Mouse (Mus musculus) neural tube, embryonic 12.5 days (tissue): Measurements from ENCODE around the gene Mrpl38. TPM values are rescaled to one million over a fixed set of nuclear protein-coding genes. Genes with fewer than 3 reads are reported as not detected.
"Not testable (repeated sequence)": the region's sequence is repeated elsewhere in the genome, so short reads cannot be mapped to it uniquely, and the experiment has no call there.

Source experiments
- ATAC-seq: fragments of 200-750 bp; cut with Nextera tagmentation; 2 replicates; pipeline ENCODE4 v1.8.0; 2017; ENCODE audit warnings: low read depth, mild to moderate bottlenecking, moderate TSS enrichment, moderate library complexity; ENCODE audit not compliant: low FRiP score
- H3K27ac ChIP-seq: fragments of 300-500 bp; sonication (generic); 2 replicates; pipeline ENCODE4 v1.5.1; 2016
- H3K27me3 ChIP-seq: fragments of 300-500 bp; sonication (generic); replicated peaks from 2 replicates; pipeline ENCODE4 v1.6.1; 2016; ENCODE audit warnings: mild to moderate bottlenecking
- H3K36me3 ChIP-seq: fragments of 300-500 bp; sonication (generic); 2 replicates; pipeline ENCODE4 v1.6.1; 2016; ENCODE audit warnings: mild to moderate bottlenecking
- H3K4me1 ChIP-seq: fragments of 300-500 bp; sonication (generic); 2 replicates; pipeline ENCODE4 v1.6.1; 2016
- H3K4me2 ChIP-seq: fragments of 300-500 bp; sonication (generic); replicated peaks from 2 replicates; pipeline ENCODE4 v1.6.1; 2016; ENCODE audit warnings: mild to moderate bottlenecking
- H3K4me3 ChIP-seq: fragments of 300-500 bp; sonication (generic); 2 replicates; pipeline ENCODE4 v1.5.1; 2016
- H3K9ac ChIP-seq: fragments of 300-500 bp; sonication (generic); 2 replicates; pipeline ENCODE4 v1.6.1; 2016; ENCODE audit warnings: mild to moderate bottlenecking
- H3K9me3 ChIP-seq: fragments of 300-500 bp; sonication (generic); 2 replicates; pipeline ENCODE4 v1.6.1; 2016; ENCODE audit warnings: mild to moderate bottlenecking
- WGBS: fragments of 180-500 bp; shearing (Covaris S2); methylation state at CpG from one replicate; pipeline ENCODE4 v1.1.7; 2016; 5-methylcytosine and 5-hydroxymethylcytosine counted together
- polyA plus RNA-seq: library from polyadenylated mRNA; unstranded; fragments of >200 nt; fragmentation: Nextera tagmentation; extraction: Ambion mirVana; gene quantifications from 2 replicates; pipeline ENCODE4 v1.2.1, GENCODE M21; 2016

The Mrpl38 gene
- polyA plus RNA-seq, 1 experiment from 2014 or later: 83.7 TPM

DNA sequence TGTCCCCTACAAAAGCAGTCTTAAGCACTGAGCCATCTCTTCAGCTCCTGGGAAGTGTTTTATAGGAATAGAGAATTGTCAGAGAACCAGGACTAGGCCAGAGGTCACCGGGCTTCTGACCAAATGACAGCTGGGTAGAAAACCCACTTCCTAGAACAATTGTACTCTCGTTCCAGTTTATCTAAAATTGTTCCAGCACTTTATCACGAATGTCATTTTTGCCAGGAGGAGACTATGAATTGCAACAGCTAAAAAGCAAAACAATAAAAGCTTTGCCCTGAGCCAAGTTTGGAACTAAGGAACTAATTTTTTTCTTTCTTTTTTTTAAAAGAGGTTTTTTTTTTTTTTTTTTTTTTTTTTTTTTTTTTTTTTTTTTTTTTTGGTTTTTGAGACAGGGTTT lies 43.1 kb downstream of the Mrpl38 start:
- Histone ChIP-seq H3K4me2 (no peak overlapping the region), H3K4me1 (no peaks in the 10 kb centered on the region), H3K27ac (no peak overlapping the region), H3K27me3 (no peaks in the 10 kb centered on the region), H3K4me3 (no peak overlapping the region), H3K36me3 (no peaks in the 10 kb centered on the region), H3K9me3 (0 out of 2 replicates have a peak, but pooled peaks cover 3% of the 10 kb centered on the region), H3K9ac (no peak overlapping the region)
- no peak for ATAC-seq
- WGBS: 84% methylated on average over 3 of the region's 3 CpGs

GRCm38 (mm10) chr11:116093771-116094565 lies 44.7 kb downstream of the Mrpl38 start:
- 68% methylated on average over 16 of the region's 16 CpGs for WGBS
- no peak overlapping the region for H3K4me3 ChIP-seq
- ATAC-seq: no peak
- H3K27ac ChIP-seq: no peak overlapping the region
- H3K4me2 ChIP-seq: no peak overlapping the region
- no peaks in the 10 kb centered on the region for H3K4me1 ChIP-seq
- no peaks in the 10 kb centered on the region for H3K27me3 ChIP-seq
- H3K9me3 ChIP-seq: 0 out of 2 replicates have a peak, but pooled peaks cover 3% of the 10 kb centered on the region
- no peak overlapping the region for H3K9ac ChIP-seq
- H3K36me3 ChIP-seq: no peaks in the 10 kb centered on the region

DNA sequence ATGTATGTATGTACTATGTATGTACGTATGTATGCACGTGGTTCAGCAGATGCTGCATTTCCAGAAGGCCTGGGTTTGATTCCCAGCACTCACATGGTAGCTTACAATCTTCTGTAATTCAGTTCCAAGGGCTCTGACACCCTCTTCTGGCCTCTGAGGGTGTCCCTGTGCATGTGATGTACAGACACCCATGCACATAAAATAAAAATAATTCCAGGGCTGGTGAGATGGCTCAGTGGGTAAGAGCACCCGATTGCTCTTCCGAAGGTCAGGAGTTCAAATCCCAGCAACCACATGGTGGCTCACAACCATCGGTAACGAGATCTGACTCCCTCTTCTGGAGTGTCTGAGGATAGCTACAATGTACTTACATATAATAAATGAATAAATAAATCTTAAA lies 45.7 kb downstream of the Mrpl38 start:
- H3K27me3 ChIP-seq, H3K36me3 ChIP-seq, H3K4me1 ChIP-seq, H3K4me2 ChIP-seq, H3K9ac ChIP-seq, H3K27ac ChIP-seq, H3K9me3 ChIP-seq, H3K4me3 ChIP-seq, ATAC-seq: not testable (repeated sequence)
- WGBS: 95% methylated on average over 6 of the region's 6 CpGs

GRCm38 (mm10) chr11:116091591-116091990 lies 47.1 kb downstream of the Mrpl38 start:
- H3K36me3 ChIP-seq: no peaks in the 10 kb centered on the region
- WGBS: 89% methylated on average over 6 of the region's 6 CpGs
- no peaks in the 10 kb centered on the region for H3K9me3 ChIP-seq
- no peak overlapping the region for H3K27ac ChIP-seq
- ATAC-seq: no peak
- H3K9ac ChIP-seq: no peak overlapping the region
- H3K4me3 ChIP-seq: no peak overlapping the region
- H3K27me3 ChIP-seq: no peaks in the 10 kb centered on the region
- H3K4me1 ChIP-seq: 0 out of 2 replicates have a peak, but pooled peaks cover 6% of the 10 kb centered on the region
- H3K4me2 ChIP-seq: no peak overlapping the region

DNA sequence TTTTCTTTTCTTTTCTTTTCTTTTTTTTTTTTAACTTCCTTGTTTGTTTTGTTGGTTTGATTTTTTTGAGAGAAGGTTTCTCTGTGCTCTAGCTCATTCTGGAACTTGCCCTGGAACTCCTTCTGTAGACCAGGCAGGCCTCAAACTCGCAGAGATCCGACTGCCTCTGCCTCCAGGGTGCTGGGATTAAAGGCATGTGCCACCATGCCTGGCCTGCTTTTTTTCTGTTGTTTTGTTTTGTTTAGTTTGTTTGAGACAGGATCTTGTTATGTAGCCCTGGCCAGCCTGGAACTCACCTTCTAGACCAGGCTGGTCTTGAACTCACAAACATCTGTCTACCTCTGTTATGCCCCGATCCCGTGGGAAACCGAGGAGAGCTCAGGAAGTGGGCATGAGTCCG lies 49.1 kb downstream of the Mrpl38 start:
- Histone ChIP-seq H3K36me3 (no peaks in the 10 kb centered on the region), H3K4me2 (no peak overlapping the region), H3K27ac (no peak overlapping the region), H3K4me1 (peaks cover 18% of the 10 kb centered on the region), H3K9ac (no peak overlapping the region), H3K9me3 (no peaks in the 10 kb centered on the region), H3K27me3 (no peaks in the 10 kb centered on the region), H3K4me3 (no peak overlapping the region)
- 90% methylated on average over 6 of the region's 6 CpGs for WGBS
- ATAC-seq: no peak

DNA sequence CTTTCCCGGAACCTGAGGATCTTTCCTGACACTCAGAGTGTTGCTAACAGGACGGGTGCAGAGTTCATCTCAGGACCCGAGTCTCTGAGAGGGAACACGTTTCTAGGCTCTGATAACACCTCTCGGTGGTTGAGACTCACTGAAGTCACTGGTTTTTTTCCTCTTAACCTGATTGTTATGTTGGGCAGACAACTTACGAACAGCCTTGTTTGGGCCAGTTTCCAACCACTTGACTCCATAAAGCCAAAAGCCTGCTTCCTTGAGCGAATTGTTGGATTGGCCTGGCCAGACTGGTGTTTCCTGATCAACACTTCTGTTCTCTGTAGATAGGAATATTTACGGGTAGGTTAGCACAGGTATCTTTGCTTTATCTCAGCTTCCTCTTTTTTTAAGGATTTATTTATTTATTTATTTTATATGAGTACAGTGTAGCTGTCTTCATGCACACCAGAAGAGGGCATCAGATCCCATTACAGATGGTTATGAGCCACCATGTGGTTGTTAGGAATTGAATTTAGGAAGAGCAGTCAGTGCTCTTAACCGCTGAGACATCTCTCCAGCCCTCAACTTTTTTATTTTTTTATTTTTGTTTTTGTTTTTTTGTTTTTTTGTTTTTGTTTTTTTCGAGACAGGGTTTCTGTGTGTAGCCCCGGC lies 49.8 kb downstream of the Mrpl38 start:
- H3K27ac ChIP-seq: no peak overlapping the region
- no peak for ATAC-seq
- no peaks in the 10 kb centered on the region for H3K9me3 ChIP-seq
- no peak overlapping the region for H3K4me2 ChIP-seq
- no peak overlapping the region for H3K4me3 ChIP-seq
- 88% methylated on average over 11 of the region's 11 CpGs for WGBS
- H3K36me3 ChIP-seq: peaks cover 3% of the 10 kb centered on the region
- no peaks in the 10 kb centered on the region for H3K27me3 ChIP-seq
- H3K9ac ChIP-seq: no peak overlapping the region
- peaks cover 18% of the 10 kb centered on the region for H3K4me1 ChIP-seq

- Histone ChIP-seq H3K27me3 (no peaks in the 10 kb centered on the region), H3K4me2 (peak overlapping the region; percentile 63), H3K9me3 (no peaks in the 10 kb centered on the region), H3K27ac (no peak overlapping the region), H3K36me3 (peaks cover 10% of the 10 kb centered on the region), H3K4me3 (no peak overlapping the region), H3K4me1 (peaks cover 18% of the 10 kb centered on the region), H3K9ac (no peak overlapping the region)
- no peak for ATAC-seq
- 90% methylated on average over 8 of the region's 8 CpGs for WGBS
Measured at GRCm38 (mm10) chr11:116088188-116088587, 50.5 kb downstream of the Mrpl38 start.

DNA sequence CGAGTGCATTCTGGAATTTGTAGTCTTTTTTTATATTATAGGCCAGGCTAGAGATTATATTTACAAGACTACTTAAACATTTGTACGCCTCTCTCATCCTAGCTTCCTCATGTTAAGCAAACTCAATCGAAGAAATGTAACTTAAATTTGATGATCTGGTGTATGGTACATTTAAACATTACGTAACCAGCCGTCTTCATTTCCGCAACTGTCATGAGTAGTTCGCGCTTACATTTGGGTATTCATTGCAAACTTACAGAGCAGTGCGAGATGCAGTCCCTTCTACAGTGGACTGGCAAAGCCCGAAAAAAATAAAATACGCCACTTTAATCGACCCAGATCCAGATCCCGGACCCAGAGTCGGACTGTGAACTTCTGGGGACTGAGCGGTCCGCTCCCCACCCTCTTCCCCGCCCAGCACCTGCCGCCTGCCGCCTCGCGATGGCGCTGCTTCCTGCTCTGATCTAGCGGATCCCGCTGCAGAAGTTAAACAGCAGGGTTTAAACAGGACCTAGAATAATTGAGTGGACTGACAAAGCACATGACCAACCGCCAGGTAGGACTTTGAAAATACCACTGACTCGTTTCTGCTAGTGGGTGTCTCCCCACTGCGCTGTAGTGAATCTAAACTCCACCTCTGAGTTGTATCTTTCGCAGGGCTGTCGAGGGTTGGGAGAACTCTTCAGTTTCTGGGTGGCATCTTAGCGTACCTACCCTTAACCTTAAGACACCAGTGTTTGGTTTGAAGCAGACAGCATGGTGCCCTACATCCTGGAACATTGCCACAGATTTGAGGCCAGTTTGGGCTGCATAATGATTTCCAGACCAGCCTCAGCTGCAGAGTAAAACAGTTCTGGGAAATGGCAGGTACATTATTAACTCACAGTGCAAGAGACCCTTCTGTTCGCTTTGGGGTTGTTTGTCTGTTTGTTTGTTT lies 51.2 kb downstream of the Mrpl38 start:
- peaks cover 18% of the 10 kb centered on the region for H3K4me1 ChIP-seq
- no peaks in the 10 kb centered on the region for H3K9me3 ChIP-seq
- H3K4me2 ChIP-seq: peak overlapping the region; percentile 63
- no peak overlapping the region for H3K27ac ChIP-seq
- peak overlapping the region; percentile 42 for H3K4me3 ChIP-seq
- H3K36me3 ChIP-seq: peaks cover 15% of the 10 kb centered on the region
- peak; percentile 84 for ATAC-seq
- H3K9ac ChIP-seq: peak overlapping the region; percentile 51
- 5% methylated on average over 31 of the region's 31 CpGs for WGBS
- H3K27me3 ChIP-seq: no peaks in the 10 kb centered on the region

GRCm38 (mm10) chr11:116086258-116087193 lies 52.1 kb downstream of the Mrpl38 start, which contains the start of gene Wbp2:
TSS of gene Wbp2 (minus strand) at chr11:116086995.
- Histone ChIP-seq H3K9ac (peak within 1 kb of the TSS; percentile 51), H3K27ac (peak within 1 kb of the TSS; percentile 39; the same call in 1 of the 2 replicates), H3K4me3 (peak within 1 kb of the TSS; percentile 42), H3K27me3 (no peaks in the 10 kb centered on the region), H3K4me2 (peak within 1 kb of the TSS; percentile 63), H3K9me3 (no peaks in the 10 kb centered on the region), H3K4me1 (peaks cover 18% of the 10 kb centered on the region), H3K36me3 (peaks cover 25% of the 10 kb centered on the region)
- peak; percentile 97 for ATAC-seq
- WGBS: 6% methylated on average over 42 of the region's 43 CpGs

- Histone ChIP-seq H3K27me3 (no peaks in the 10 kb centered on the region), H3K4me1 (peaks cover 20% of the 10 kb centered on the region), H3K27ac (no peak overlapping the region), H3K4me3 (no peak overlapping the region), H3K36me3 (peaks cover 48% of the 10 kb centered on the region), H3K9me3 (no peaks in the 10 kb centered on the region), H3K4me2 (no peak overlapping the region), H3K9ac (no peak overlapping the region)
- ATAC-seq: no peak
- WGBS: 93% methylated on average over 6 of the region's 6 CpGs
Measured at GRCm38 (mm10) chr11:116084166-116084565, 54.5 kb downstream of the Mrpl38 start.

DNA sequence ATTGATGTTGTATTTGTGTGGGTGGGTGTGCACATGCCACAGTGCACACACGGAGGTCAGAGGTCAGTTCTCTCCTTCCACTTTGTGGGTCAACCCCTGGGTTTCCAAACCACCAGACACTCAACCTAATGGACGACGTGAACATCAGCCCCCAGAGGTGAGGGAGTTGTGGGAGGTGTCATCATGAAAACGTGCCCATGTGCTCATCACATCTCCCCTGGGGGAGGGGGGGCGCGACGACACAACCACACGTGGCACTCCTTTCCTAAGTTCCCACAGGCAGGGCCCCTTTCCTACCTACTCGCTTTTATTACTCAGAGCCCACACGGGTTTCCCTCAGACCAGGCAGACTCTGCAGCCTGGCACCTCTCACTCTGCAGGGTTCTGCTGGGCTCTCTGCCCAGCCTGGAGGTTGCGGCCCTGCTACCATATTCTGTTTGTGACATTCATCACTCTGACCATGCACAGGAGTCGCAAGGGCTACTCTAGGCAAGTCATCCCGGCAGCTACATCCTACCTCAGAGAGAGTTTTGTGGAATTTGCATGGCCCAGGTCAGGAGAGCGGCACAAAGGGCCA lies 55.5 kb downstream of the Mrpl38 start:
- Histone ChIP-seq H3K4me2 (no peak overlapping the region), H3K9me3 (no peaks in the 10 kb centered on the region), H3K4me1 (peaks cover 28% of the 10 kb centered on the region), H3K9ac (no peak overlapping the region), H3K36me3 (peaks cover 52% of the 10 kb centered on the region), H3K27me3 (no peaks in the 10 kb centered on the region), H3K4me3 (no peak overlapping the region), H3K27ac (no peak overlapping the region)
- ATAC-seq: no peak
- WGBS: 91% methylated on average over 14 of the region's 14 CpGs
